Mouse (Mus musculus): ENCODE data around the gene Sap30bp. TPM values are rescaled to one million over a fixed set of nuclear protein-coding genes. Genes with fewer than 3 reads are reported as not detected.

Sap30bp gene
- total RNA-seq, 2 experiments from 2014 or later: 24.5 to 155 TPM

- ATAC-seq (replicated peaks; ENCODE audit: poor library complexity): no peak
Measured at GRCm38 (mm10) chr11:115904956-115905790, 27.9 kb upstream of the Sap30bp start.

DNA sequence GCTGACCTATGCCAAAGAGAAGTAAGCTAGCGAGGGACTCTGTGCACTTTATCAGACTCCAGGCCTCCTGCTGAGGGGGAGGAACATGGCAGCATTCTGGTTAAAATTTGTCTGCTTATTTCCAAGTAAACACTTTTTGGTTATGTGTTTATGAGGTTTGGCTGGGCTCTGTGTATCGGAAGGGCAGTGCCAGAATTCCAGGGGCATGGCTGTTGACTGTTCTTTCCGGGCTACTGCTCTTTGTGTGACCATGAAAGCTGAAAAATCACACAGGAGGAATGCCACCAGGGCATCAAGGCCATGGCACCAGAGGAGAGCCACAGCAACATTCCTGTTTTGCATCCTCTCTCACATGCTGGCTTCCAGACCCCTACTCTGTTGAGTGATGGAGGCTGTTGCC lies 27.0 kb upstream of the Sap30bp start:
- no peak for ATAC-seq (replicated peaks; ENCODE audit: poor library complexity)

GRCm38 (mm10) chr11:115906521-115906920 lies 26.6 kb upstream of the Sap30bp start:
- no peak for ATAC-seq (replicated peaks; ENCODE audit: poor library complexity)

DNA sequence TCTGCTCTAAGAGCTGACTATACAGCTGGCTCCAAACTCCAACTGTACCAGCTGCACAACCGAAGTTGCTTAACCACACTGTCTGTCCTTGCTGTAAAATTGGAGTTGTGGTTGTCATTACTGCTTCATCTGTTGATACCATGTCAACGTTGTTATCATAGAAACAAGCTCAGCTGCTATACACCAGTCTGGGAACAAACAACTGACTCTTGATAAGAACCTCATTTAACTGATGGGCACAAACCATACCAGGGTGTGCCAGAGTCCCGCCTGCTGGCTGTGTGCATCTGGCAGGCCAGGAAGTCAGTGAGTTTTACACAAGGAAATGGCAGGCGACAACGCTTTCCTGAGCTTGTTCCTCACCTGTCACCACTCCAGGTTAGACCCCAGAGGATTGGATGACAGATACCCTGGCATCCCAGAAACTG lies 21.9 kb upstream of the Sap30bp start:
- peak; percentile 83 for ATAC-seq (replicated peaks; ENCODE audit: poor library complexity)

DNA sequence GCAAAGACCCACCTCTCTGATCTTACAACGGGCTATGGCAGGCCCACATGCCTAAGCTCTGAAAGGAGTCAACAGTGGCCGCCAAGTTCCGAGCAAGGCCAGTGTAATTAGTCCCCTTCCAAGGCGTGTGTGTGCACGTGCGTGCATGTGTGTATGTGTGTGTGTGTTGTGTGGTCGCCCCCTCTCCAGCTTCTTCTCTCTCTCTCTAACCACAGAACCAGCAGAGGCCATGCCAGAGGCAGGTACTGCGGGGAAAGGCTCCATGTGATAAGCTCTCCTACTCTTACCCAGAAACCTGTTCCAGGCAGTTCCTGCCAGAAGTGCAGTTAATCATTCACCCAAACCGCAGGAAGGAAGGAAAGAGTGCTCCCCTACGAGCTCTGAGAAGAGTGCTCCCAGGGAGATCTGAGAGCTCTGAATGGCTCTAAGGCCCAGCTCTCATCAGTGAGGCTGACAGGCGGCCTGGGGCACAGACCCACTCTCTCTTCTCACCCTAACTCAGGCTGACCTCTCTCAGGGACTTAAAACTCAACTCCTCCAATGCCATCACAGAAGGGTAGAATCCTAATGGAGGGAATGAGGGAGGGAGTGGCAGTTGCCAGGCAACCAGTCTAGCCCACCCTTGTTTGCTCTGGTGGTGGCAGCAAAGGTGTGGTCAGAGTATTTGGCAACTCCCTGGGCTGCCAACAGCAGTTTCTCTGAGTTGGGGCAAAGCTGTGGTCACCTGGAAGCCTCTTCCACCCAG lies 21.3 kb upstream of the Sap30bp start, which contains the start of gene Smim6:
Gene Smim6 (plus strand): TSS at position 386 of the 745 bp plus-strand sequence.
- ATAC-seq (replicated peaks; ENCODE audit: poor library complexity): peak; percentile 59

DNA sequence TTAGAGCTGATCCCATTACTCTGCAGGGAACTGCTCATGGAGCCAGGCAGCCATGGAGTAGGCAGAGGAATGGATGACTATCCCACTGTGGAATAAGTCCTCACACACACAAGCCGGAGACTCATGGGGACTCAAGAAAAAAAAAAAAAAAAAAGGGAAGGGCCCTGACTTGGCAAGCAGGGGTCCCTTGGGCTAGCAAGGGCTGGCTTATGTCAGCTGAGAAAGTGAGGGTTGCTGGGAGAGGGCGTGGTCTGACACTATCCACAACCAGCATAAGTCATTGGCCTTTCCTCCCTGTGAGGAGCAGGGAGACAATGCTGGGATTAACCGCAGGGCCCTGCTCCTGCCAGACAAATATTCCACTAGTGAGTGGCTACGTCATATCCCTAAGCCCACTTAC lies 16.5 kb upstream of the Sap30bp start:
- no peak for ATAC-seq (replicated peaks; ENCODE audit: poor library complexity)

GRCm38 (mm10) chr11:115918637-115919036 lies 14.4 kb upstream of the Sap30bp start:
- no peak for ATAC-seq (replicated peaks; ENCODE audit: poor library complexity)

GRCm38 (mm10) chr11:115919073-115919472 lies 14.0 kb upstream of the Sap30bp start:
- no peak for ATAC-seq (replicated peaks; ENCODE audit: poor library complexity)

GRCm38 (mm10) chr11:115920110-115920818 lies 12.8 kb upstream of the Sap30bp start:
- ATAC-seq (replicated peaks; ENCODE audit: poor library complexity): peak; percentile 94

DNA sequence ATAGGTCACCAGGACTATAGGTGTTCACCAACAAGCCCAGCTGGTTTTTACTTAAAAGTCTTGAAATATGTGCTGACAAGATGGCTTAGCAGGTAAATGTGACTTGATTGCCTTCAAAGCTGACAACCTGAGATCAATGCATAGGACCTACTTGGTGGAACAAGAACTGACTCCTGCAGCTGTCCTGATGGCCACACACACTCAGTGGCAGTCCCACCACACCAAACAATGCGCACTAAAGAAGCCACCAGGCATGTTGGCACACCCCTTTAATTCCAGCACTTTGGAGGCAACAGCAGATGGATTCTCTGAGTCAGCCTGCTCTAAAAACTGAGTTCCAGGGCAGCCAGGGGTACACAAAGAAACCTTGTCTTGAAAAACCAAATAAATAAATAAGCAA lies 11.1 kb upstream of the Sap30bp start:
- no peak for ATAC-seq (replicated peaks; ENCODE audit: poor library complexity)

GRCm38 (mm10) chr11:115929031-115929430 lies 4.1 kb upstream of the Sap30bp start:
- no peak for ATAC-seq (replicated peaks; ENCODE audit: poor library complexity)

DNA sequence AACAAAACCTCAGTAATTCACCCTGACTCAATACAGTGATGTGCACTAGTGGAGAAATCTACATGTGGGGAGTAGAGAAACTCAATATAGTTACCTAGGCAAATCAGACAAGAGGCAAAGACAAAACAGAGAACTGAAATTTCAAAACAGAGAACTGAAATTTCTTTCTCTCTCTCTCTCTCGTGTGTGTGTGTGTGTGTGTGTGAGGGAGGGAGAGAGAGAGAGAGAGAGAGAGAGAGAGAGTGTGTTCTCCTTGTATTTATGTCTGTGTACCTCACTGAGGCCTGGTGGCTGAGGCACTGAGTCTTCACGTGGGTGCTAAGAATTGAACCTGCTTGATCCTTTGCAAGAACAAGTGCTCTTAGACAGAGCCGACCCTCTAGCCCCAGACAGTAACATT lies 3.3 kb upstream of the Sap30bp start:
- ATAC-seq (replicated peaks; ENCODE audit: poor library complexity): no peak

DNA sequence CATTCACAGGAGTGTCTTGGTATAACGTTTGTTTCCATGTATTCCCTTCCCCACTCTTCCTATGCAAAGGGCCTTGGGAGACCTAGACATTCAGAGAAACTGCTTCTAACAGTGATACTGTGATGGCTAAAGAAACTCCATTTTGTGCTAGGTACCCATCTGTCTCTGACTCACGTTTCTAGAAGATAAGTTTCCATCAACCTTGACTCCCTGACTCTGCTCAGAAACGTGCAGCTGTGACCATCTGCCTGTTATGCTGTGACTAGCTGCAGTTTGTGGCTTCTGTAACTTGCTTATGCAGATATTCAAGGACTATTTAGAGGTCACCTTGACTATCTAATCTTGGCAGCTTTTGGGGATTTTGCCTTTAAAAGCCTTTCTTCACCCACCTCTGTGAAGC lies 1.8 kb upstream of the Sap30bp start:
- ATAC-seq (replicated peaks; ENCODE audit: poor library complexity): no peak

GRCm38 (mm10) chr11:115933747-115934110 lies 647 bp downstream of the Sap30bp start:
- ATAC-seq (replicated peaks; ENCODE audit: poor library complexity): peak; percentile 21

DNA sequence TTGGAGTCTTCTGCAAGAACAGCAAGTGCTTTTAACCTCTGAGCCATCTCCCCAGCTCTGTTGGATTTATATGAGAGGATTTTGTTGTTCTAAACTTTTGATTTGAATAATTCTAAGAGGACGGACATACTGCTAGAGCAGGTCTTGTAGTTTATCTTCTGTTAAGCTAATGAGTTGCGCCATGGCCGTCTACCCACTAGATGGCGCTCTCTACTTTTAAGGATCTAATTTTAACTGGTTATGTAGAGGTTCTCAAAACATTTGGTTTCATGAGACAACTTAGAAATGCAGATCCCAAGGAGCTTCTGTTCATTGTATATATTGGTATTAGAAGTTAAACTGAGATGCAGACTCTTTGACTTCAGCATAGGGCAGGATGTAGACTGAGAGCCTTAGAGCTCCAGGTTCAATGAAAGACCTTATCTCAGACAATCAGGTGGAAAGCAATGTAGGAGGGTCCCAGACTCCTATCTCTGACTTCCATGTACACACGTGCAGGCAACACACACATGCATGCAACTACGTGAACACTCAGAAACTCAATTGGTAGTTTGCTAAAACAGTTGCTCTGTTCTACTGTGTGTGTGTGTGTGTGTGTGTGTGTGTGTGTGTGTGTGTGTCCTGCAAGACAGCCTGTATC lies 6.7 kb downstream of the Sap30bp start:
- ATAC-seq (replicated peaks; ENCODE audit: poor library complexity): peak; percentile 90

GRCm38 (mm10) chr11:115941980-115942379 lies 8.9 kb downstream of the Sap30bp start:
- no peak for ATAC-seq (replicated peaks; ENCODE audit: poor library complexity)

GRCm38 (mm10) chr11:115945247-115945646 lies 12.2 kb downstream of the Sap30bp start:
- no peak for ATAC-seq (replicated peaks; ENCODE audit: poor library complexity)

DNA sequence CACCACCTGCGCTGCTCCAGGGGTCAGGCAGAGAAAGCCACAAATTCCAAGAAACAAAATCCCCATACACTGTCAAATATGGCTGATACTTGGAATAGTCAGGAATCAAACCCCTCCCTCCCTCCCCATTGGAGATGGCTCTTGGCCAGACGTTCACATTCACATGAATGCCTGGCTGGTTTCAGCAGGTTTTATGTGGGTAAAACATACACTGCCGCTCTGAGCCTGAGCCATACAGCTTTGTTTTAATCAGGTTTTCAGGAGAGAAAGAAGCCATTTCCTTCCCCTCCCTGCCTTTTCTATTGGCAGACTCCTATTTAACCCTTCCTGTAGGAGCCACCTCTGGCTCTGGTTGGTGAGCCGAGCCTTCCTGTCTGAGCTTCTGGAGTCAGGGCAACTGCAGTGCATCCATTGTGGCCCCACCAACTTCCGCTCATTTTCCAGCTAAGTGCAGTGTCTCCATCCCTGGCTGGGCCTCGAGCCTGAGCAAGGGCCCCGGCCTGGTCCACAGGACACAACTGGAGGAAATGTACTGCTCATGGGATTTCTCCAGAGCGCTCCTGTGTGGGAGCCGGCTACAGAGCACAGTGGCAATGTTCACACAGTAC lies 13.2 kb downstream of the Sap30bp start:
- no peak for ATAC-seq (replicated peaks; ENCODE audit: poor library complexity)

DNA sequence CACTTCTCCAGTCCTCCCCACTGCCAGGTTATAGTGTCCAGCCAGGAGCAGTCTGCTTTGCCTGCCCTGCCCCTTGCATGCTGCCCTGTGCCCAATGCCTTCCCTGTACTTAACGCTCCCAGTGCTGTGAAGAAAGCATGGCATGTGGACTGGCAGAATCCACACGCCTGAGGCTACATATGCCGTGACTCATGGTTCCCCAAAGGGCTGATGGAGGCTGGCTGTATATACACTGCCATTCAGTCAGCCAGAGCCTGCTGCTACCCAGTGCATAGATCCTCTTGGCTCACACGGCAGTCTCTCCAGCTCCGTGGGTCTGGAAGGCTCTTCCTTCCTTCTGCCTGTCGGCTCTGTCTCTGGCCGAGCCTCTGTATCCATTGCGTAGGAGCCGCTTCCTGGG lies 15.2 kb downstream of the Sap30bp start:
- ATAC-seq (replicated peaks; ENCODE audit: poor library complexity): no peak

- no peak for ATAC-seq (replicated peaks; ENCODE audit: poor library complexity)
Measured at GRCm38 (mm10) chr11:115950719-115951118, 17.6 kb downstream of the Sap30bp start.

DNA sequence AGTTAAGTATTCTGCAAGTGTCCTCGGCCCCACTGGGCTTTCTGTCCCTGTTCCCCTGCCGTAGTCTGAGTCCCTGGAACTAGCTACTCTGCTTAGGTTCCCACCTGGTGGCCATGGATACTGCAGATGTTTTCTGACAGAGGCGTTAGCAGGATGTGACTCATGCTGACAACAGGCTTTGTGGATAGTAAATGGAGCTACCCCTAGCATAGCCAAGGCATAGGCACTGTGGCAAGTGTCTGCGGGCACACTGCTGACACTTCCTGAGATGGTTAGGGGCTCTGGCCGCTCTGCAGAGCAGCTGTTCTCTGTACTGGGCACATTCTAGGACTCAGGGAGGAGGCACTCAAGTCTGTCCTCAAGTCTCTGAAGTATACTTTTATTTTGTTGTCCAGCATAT lies 21.6 kb downstream of the Sap30bp start:
- ATAC-seq (replicated peaks; ENCODE audit: poor library complexity): no peak

All from megakaryocyte progenitor cell, adult 5-6 weeks (primary cell).